Mouse (Mus musculus) left cerebral cortex, postnatal 10 days (tissue): ENCODE results near the gene Fkbp9. TPM values are rescaled to one million over a fixed set of nuclear protein-coding genes. Genes with fewer than 3 reads are reported as not detected.

Experiments used
- DNase-seq, 2 experiments: peaks; one replicate each; pipeline ENCODE4 v3.0.0; 2021 to 2022; ENCODE audit warnings: low spot score in 2 of 2, mixed read lengths in 1 of 2; ENCODE audit errors: extremely low spot score in 1 of 2
- intact Hi-C: fragments of 180-260 bp; cut with DNase I; formaldehyde crosslinking; loops from one replicate; pipeline ENCODE4 v1.15.1; 2025
- total RNA-seq, 2 experiments: library from RNA; stranded (reverse); gene quantifications; 2 replicates each; pipeline ENCODE4 v1.2.3; 2021

Gene Fkbp9
- total RNA-seq, 2 experiments from 2014 or later = 29.5 to 30.6 TPM

- DNase-seq = peak in 1 of 2 experiments; percentile 66
- intact Hi-C loops = no loop called here
Measured at GRCm38 (mm10) chr6:56901824-56902386, 70.0 kb downstream of the Fkbp9 start.

DNA sequence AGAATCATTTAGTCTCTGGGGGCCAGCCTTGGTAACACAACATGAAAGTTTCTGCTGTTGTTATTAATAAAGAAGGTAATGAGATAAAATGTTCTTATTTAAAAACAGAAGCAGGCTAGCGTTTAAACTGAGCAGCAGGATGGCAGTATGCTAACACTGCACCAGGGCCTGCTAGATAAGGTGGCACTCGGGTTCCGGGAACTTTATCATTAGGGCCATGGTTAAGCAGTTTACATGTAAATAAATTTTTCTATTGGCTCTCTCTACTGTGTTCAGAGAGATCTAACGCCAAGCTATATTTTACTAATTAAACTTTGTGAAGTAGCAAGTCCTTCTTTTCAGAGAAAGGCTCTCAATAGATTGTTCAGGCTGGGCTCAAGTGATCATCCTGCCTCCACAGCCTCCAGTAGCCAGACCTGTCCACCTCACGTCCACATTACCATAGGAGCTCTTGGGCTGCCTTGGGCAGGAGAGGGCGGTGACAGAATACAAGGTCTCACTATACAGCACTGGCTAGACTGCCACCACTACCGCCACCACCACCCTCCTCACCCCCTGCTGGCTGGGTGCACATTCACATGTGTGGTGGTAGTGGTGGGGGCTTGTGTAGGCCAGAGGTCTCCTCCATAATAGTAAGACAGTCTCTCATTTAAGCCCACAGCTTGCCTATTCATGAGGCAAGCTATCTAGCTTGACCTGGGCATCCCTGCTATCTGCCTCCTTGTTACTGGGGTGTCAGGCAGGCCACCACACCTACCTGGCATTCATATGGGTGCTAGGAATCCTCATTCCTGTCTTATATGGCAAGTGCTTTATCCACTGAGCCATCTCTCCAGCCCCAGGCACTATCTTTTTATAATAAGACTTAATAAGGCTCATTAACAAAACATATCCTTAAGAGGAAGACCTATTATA, 71.0 kb downstream of the Fkbp9 start:
- peak in 1 of 2 experiments; percentile 23 for DNase-seq
- intact Hi-C loops = no loop called here

DNA sequence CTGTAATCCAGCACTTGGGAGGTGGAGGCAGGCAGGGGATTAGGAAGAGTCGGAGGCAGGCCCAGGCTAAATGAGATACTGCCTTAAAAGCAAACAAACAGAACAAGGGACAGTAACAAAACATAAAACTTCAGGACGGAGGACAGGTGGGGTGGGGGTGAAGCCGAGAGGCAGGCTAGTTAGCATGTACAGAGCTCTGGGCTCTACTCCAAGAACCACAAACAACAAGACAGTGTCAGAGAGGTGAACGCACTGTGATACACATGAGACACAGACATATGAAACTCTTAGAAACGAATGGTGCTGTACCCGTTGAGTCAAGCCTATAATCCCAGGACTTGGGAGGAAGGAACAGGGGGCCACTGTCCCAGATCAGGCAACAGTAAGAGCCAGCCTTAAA, 72.0 kb downstream of the Fkbp9 start:
- peak in 1 of 2 experiments; percentile 29 for DNase-seq
- intact Hi-C loops = no loop called here

DNA sequence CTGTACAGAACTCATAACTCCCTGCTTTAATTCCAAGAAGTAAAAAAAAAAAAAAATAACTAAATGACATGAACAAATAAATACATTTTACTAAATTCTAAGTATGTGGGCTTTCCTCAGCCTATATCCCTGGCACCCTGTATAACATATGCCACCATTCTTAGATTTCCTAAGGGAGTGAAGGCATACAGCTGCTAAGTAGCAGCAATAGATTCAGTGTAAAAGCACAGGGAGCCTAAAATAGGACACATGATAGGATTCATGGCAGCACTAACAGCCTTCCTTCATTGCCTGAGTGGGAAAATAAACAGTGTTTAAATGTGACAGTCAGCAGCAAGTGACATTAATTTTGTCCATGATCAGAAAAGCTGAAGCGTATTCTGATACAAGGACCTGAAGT, 72.5 kb downstream of the Fkbp9 start:
- peak in 1 of 2 experiments; percentile 22 for DNase-seq
- intact Hi-C loops = no loop called here

DNA sequence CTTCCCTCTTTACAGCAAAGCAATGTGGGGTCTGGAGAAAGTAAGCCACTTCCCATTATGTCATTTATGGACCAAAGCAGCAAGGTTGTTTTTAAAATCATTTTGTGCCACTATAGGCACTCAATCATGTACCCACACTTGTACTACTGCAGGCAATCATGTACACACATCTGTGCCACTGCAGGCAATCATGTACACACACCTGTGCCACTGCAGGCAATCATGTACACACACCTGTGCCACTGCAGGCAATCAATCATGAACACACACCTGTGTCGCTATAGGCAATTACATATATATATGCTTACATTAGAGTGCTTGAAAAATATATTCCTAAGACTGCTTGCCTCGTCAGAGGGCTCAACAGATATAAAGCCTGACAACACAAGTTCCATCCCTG, 73.1 kb downstream of the Fkbp9 start:
- intact Hi-C loops = no loop called here
- DNase-seq = no peak

DNA sequence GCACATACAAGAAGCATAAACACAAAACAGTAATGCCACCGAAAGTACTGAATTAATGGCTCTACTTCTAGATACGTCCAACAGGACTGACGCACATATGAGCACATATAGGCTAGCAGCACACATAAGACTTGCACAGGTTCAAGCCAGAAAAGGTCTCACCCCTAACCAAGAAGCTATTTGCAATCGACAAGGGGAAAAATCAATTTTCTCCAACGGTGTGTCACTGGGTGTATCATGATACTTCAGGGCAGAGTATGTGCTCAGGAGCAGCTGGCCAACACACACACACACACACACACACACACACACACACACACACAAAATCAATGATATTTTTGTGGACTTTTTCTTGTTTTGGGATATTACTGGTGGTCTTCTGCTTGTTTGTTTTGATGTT, 73.6 kb downstream of the Fkbp9 start:
- no peak for DNase-seq
- intact Hi-C loops = no loop called here

DNA sequence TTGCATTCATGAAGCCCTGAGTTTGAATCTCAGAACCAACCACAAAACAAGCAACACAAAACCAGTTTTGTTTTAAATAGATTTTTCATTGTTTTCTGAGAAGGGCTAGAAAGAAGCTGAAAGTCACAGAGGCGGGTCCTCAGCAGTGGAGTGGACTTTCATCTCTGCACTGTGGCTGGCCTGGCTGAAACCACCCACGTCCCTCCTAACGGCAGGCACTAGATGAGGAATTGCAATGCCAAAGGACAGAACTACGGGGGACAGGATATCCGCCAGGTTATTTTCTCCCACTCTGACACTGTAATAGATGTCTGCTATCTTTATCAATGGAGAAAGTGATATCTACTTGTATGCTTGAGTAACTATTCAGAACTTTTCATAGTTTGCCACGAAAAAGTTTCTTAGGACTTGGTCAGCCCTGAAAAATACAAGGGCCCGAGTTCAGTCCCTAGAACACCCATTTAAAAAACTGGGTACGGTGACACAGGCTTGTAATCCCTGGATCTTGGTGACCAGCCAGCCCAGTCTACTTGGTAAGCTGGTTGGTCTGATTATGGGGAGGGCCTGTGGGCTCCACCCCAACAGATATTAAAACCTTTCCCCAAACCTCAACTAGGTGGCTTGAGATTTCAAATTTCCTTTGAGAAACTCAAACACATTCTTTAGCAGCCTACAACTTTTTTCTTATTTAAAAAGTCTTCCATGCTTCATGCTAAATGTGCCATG, 74.4 kb downstream of the Fkbp9 start:
- no peak for DNase-seq
- intact Hi-C loops = no loop called here

DNA sequence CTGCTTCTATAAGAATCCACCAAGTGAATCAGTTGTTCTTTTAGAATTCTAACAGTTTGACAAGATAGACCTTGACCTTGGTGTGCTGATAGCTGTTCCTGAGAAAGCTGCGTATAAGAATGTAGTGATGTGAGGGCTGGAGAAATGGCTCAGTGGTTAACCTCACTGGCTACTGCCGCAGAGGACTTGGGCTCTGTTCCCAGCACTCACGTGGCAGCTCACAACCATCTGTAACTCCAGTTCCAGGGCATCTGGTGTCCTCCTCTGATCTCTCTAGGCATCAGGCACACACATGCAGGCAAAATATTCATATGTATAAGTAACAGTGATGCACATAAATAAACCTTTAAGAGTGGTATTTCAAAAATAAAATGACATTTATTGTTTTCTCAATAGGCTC, 76.1 kb downstream of the Fkbp9 start:
- DNase-seq = no peak
- intact Hi-C loops = loop anchor here (2.0 kb wide), 1 partner anchor 99 kb away; no protein-coding TSS in a partner anchor

- no peak for DNase-seq
- intact Hi-C loops = loop anchor here (2.0 kb wide), 1 partner anchor 100 kb away; no protein-coding TSS in a partner anchor
Measured at GRCm38 (mm10) chr6:56908397-56908796, 76.5 kb downstream of the Fkbp9 start.

- intact Hi-C loops = loop anchor here (2.0 kb wide), 1 partner anchor 100 kb away; no protein-coding TSS in a partner anchor
- peak in 1 of 2 experiments; percentile 73 for DNase-seq
Measured at GRCm38 (mm10) chr6:56908912-56909311, 77.1 kb downstream of the Fkbp9 start.

DNA sequence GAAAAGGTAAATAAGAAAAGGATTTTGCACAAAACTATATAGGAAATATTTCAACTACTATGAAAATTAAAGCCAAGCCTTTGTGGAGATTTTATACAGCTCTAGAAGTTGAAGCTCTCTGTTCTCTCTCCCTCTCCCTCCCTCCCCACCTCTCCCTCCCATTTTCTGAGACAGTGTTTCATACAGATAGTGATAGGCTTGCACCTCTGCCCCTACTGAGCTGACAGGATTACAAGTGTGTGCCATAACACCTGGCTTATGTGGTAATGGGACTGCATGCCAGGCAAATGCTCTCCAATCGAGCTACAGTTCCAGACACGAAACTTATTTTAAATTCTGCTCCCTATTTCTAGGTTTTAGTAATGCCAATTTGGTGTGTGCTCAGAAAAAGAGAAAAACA, 79.1 kb downstream of the Fkbp9 start:
- DNase-seq = no peak
- intact Hi-C loops = no loop called here

DNA sequence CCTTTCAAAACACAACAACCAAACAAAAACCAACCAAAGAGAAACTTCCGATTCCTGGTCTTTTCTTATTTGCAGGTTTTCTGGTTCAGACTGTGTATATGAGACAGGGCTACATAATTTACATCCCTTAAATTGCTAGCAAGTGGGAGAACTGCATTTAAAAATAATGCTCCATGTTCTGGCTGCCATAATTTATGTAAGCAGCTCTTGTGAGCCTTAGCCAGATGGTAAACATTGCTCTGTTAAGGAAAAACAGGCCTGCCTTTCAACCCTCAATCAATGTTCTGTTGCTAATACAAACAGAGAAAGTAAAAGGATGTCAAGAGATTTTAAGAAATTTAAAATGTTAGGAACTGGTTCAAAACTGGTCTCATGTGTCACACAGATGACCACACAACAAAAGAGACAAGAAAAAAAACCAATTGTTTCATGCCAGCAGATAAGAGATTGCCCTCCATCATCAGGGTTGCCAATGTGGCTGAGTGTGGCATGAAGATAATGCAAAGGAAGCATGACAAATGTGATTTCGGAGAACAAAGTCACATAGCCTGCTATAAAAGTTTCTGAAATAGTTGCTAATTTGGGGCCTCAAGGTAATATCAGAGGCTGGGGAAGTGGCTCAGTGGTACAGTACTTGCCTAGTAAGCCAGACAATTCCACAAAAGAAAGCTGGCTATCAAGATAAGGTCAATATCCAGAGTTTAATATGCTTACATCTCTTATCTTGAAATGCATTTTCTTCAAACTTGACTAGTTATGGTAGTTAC, 81.4 kb downstream of the Fkbp9 start:
- no peak for DNase-seq
- intact Hi-C loops = no loop called here

DNA sequence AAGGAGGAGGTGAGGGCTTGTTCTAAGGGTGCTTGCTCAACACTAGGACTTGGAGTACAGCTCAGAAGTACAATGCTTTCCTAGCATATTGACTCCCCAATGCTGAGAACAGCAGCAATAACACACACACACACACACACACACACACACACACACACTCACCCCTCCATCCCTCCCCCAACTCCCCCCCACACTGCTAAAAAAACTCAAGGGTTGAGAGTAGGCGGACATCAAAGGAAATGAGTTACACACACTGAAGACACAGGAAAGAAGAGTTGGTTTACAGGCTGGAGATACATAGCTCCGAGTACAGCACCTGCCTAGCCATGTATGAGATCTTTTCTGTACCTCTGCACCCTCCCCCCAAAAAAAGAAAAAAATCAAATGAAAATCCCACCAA, 84.4 kb downstream of the Fkbp9 start:
- intact Hi-C loops = no loop called here
- DNase-seq = no peak

DNA sequence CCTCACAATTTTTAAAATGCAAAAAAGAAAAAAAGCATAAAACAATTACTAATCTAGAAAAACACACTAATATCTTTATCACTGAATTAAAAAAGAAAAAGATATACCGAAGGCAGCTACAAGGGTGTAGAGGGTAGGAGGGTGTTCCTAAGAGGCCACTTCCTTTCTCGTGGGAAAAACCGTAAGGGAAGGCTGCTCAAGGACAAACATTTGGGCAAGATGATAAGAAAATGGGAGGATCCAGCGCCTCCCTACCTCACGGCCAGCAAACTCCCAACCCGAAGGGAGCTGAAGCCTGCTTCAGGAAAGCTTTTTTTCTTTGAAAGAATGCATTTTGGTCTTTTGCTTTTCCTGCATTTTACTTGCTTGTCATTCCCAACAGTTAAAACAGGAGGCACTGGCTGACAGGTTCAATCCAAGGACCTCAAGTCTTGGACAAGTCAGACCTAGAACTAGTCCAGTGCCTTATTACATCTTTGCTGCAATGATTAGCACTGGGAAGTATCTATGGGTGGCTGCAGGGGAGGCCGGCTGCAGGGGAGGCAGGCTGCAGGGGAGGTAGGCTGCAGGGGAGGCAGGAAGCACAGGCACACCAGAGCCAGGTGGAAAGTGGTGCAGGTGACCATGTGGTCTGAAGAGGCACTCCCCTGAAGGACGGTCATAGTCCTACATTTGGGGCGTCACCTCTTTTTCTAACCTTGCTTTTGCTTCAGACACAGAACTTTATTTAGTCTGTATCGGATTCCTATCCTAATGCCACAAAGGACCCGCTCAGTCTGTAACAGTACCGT, 85.9 kb downstream of the Fkbp9 start:
- intact Hi-C loops = no loop called here

DNA sequence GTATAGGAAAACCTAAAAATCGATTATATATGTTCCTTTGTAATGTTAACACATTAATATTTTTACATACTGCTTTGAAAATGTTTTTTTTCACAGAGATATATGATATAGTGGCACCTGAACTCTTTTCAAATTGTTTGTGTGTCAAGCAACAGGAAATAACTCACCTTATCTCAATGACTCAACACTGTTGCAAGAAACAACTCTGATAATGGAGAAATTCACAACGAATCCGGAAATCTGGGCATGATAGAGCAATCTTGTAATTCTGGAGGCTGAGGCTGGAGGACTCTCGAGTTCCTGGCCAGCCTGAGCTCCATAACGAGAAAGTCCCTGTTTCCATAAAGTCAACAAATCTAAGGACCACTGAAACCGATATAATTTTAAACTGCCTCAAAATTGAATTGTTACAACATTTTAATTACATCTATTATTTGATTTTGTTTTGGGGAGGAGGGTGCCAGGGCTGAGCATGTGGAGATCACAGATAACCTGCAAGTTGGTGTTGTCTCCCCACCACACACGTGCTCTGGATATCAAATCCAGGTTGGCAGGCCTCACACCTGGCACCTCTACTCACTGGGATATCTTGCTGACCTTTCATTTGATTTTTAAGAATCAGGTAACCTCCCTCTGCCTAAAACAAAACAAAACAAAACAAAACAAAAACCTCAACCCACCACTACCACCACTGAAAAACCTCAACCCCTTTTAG, 87.6 kb downstream of the Fkbp9 start:
- intact Hi-C loops = loop anchor here (10.0 kb wide), 1 partner anchor 645 kb away; no protein-coding TSS in a partner anchor
- DNase-seq = no peak

More for the DNA sequence above, 85.9 kb downstream of the Fkbp9 start:
- DNase-seq = no peak

DNA sequence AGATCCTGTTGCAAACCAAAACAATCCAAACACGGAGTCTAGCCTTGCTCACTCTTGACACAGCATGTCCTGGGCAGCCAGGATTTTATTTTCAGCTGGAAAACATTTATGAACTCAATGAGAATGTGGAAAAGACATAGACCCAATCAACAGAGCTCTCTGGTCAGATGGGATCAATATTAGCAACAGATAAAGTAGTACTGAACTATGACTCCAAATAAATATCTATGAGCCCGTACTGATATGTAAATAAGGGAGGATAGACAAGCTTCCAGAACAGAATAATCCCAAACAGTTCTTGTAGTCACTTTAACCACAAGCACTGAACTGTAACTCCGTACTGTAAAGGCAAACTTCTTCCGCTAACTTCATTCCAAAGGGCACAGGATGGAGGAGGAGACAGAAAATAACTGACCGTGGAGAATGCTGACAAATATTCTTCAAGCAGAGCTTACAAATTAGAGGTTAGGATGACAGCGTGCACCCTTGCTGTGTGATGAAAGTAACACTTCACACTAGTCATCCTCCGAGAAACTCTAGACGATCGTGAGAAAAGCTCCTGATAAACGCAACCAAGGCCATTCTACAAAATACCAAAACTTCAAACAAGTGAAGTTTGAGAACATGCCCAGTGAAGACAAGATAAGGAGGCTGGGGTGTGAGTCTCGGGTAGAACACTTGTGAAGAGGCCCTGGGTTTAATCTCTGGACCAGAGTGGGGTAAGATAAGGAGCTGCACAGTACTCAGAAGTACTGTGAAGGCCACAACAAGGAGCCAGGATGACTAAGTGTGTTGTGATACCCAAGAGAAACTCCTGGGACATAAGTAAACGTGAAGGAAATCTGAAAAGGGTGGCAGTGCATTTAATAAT, 88.6 kb downstream of the Fkbp9 start:
- intact Hi-C loops = loop anchor here (10.0 kb wide), 1 partner anchor 644 kb away; no protein-coding TSS in a partner anchor
- DNase-seq = no peak
